Mouse (Mus musculus): ENCODE data around the gene Xylt2. TPM values are rescaled to one million over a fixed set of nuclear protein-coding genes. Genes with fewer than 3 reads are reported as not detected.

Xylt2 gene
- polyA plus RNA-seq, 1 experiment: 0.33 TPM

DNA sequence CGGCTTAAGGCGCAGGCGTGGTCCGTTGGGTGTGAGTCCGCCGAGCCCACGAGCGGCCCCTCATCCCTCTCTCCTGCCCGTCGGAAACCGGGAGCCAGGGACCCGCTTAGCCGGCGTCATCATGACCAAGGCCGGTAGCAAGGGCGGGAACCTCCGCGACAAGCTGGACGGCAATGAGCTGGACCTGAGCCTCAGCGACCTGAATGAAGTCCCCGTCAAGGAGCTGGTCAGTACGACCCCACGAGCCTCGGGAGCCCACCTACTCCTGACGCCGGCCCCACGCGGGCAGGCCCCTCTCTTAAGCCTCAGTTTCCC lies 47.5 kb downstream of the Xylt2 start:
- H3K4me1 ChIP-seq (ENCODE audit: control insufficient read depth): peaks cover 24% of the 10 kb centered on the region
- H3K4me3 ChIP-seq (replicated peaks): peak overlapping the region; percentile 73
- peaks cover 39% of the 10 kb centered on the region for H3K36me3 ChIP-seq (ENCODE audit: control insufficient read depth)
- H3K27me3 ChIP-seq (ENCODE audit: control insufficient read depth): no peaks in the 10 kb centered on the region
- H3K9me3 ChIP-seq (ENCODE audit: control insufficient read depth, low read length): no peaks in the 10 kb centered on the region
- no peak for TF ChIP-seq GATA1 (IDR thresholded peaks at IDR 0.05; ENCODE audit: low read length)
- TF ChIP-seq TAL1 (IDR thresholded peaks at IDR 0.05; ENCODE audit: low read length): no peak

DNA sequence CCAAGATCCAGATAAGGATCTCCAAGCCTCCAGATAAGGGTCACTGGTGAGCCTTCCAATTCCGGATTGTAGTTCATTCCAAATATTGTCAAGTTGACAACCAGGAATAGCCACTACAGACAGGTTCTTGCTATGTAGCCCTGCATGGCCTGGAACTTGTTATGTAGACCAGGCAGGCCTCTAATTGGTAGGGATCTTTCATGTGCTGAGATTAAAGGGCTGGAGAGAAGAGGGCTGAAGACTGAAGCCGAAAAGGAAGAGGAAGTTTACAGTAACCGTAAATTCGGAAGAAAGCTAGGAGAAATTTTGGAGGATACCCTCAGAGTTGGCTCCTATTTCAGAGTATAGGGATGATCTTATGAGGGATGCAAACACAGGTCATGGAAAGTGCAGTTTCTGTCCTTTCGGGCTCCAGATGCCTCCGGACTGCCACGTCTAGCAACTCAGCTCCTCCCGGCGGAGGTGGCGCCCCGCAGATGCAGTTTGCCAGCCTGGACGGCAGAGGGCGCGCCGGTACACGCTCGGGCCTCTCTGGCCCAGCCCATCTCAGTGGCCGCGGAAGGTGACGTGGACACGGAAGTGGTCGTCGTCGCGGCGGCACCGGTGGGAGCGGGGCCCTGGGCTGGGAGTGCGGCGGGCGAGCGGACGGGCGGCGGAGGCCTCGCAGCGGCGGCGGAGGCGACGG lies 48.0 kb downstream of the Xylt2 start, which contains the start of gene Lrrc59:
TSS of gene Lrrc59 (plus strand) at position 569 of the 685 bp plus-strand sequence.
- no peak for TF ChIP-seq GATA1 (IDR thresholded peaks at IDR 0.05; ENCODE audit: low read length)
- no peak for TF ChIP-seq TAL1 (IDR thresholded peaks at IDR 0.05; ENCODE audit: low read length)
- peak within 1 kb of the TSS; percentile 73 for H3K4me3 ChIP-seq (replicated peaks)
- H3K4me1 ChIP-seq (ENCODE audit: control insufficient read depth): peaks cover 24% of the 10 kb centered on the region
- peaks cover 34% of the 10 kb centered on the region for H3K36me3 ChIP-seq (ENCODE audit: control insufficient read depth)
- H3K27me3 ChIP-seq (ENCODE audit: control insufficient read depth): no peaks in the 10 kb centered on the region
- H3K9me3 ChIP-seq (ENCODE audit: control insufficient read depth, low read length): no peaks in the 10 kb centered on the region

DNA sequence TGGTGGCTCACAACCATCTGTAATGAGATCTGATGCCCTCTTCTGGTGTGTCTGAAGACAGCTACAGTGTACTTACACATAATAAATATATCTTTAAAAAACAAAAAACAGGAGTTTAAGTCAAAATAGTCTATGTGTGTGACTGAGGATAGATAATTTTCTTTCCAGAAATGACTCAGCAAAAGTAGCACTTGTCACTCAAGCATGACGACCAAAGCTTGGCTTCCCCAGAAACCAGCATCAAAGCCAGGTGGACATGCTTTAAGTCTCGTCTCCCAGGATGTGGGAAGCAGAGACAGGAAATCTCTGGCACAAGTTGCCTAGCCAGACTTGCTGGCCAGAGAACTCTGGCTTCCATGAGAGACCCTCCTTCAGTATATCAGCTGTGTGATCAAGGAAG lies 55.2 kb downstream of the Xylt2 start:
- Histone ChIP-seq H3K9me3 (ENCODE audit: control insufficient read depth, low read length) (no peaks in the 10 kb centered on the region), H3K27me3 (ENCODE audit: control insufficient read depth) (no peaks in the 10 kb centered on the region), H3K4me3 (replicated peaks) (no peak overlapping the region), H3K4me1 (ENCODE audit: control insufficient read depth) (peaks cover 10% of the 10 kb centered on the region), H3K36me3 (ENCODE audit: control insufficient read depth) (no peaks in the 10 kb centered on the region)
- no peak for TF ChIP-seq TAL1 (IDR thresholded peaks at IDR 0.05; ENCODE audit: low read length)
- no peak for TF ChIP-seq GATA1 (IDR thresholded peaks at IDR 0.05; ENCODE audit: low read length)

DNA sequence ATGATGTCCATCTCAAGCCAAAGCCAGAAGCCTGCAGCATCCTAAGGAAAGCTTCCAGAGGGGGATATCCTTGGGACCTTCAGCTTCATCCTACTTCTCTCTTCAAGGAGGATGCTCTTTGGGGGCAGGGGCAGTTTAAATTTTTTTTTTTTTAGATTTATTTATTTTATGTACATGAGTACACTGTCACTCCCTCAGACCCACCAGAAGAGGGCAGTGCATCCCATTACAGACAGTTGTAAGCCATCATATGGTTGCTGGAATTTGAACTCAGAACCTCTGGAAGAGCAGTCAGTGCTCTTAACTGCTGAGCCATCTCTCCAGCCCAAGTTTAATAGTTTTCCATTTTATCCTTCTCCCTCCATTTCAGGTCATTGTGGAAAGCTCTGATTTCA lies 55.9 kb downstream of the Xylt2 start:
- no peaks in the 10 kb centered on the region for H3K27me3 ChIP-seq (ENCODE audit: control insufficient read depth)
- H3K4me1 ChIP-seq (ENCODE audit: control insufficient read depth): peaks cover 10% of the 10 kb centered on the region
- no peaks in the 10 kb centered on the region for H3K36me3 ChIP-seq (ENCODE audit: control insufficient read depth)
- H3K4me3 ChIP-seq (replicated peaks): no peak overlapping the region
- no peaks in the 10 kb centered on the region for H3K9me3 ChIP-seq (ENCODE audit: control insufficient read depth, low read length)
- no peak for TF ChIP-seq GATA1 (IDR thresholded peaks at IDR 0.05; ENCODE audit: low read length)

DNA sequence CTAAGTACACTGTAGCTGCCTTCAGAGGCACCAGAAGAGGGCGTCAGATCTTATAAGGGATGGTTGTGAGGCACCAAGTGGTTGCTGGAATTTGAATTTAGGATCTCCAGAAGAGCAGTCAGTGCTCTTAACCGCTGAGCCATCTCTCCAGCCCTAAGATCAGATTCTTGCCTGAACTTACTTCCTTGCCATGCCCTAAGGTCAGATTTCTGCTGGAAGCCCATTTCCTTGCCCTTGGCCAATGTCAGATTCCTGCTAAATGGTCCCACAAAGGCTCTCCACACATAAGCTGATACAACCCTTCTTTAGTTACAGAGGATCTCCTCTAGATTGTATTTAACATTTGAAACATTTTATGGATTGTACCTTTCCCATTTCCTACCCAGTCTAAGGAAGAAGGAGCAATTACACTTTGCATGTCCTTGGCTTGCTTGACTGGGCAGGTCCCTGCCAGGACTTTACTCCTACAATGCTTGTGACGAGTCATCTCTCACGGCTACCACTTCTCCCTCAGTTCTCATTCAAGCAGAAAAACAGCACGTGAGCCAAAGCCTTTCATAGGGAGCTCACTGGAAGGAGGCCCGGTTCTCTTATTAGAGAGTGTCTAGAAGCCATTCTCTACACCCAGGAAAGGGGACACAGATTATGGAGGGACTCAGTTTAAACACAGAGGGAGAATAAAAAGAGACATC lies 56.4 kb downstream of the Xylt2 start:
- Histone ChIP-seq H3K4me1 (ENCODE audit: control insufficient read depth) (peaks cover 10% of the 10 kb centered on the region), H3K36me3 (ENCODE audit: control insufficient read depth) (no peaks in the 10 kb centered on the region), H3K27me3 (ENCODE audit: control insufficient read depth) (0 out of 2 replicates have a peak, but pooled peaks cover 3% of the 10 kb centered on the region), H3K4me3 (replicated peaks) (no peak overlapping the region), H3K9me3 (ENCODE audit: control insufficient read depth, low read length) (no peaks in the 10 kb centered on the region)
- TF ChIP-seq TAL1 (IDR thresholded peaks at IDR 0.05; ENCODE audit: low read length) (no peak), GATA1 (IDR thresholded peaks at IDR 0.05; ENCODE audit: low read length) (no peak)

DNA sequence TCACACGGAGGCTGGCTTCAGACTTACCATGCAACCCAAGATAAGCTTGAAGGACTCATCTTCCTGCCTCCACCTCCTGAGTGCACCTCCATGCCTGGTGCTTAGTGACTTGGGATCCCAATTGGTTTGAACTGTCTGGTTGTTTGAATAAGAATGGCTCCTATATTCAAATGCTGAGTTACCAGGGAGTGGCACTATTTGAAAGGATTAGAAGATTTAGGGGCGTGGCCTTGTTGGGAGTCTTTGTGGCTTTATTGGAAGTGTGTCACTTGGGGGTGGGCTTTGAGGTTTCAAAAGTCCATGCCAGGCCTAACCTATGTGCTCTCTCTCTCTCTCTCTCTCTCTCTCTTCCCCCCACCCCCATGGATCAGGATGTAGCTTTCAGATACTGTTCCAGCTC lies 59.7 kb downstream of the Xylt2 start:
- H3K4me1 ChIP-seq (ENCODE audit: control insufficient read depth): peaks cover 9% of the 10 kb centered on the region
- peaks cover 11% of the 10 kb centered on the region for H3K27me3 ChIP-seq (ENCODE audit: control insufficient read depth)
- no peaks in the 10 kb centered on the region for H3K9me3 ChIP-seq (ENCODE audit: control insufficient read depth, low read length)
- no peak for TF ChIP-seq GATA1 (IDR thresholded peaks at IDR 0.05; ENCODE audit: low read length)
- no peak for TF ChIP-seq TAL1 (IDR thresholded peaks at IDR 0.05; ENCODE audit: low read length)
- H3K4me3 ChIP-seq (replicated peaks): no peak overlapping the region
- H3K36me3 ChIP-seq (ENCODE audit: control insufficient read depth): no peaks in the 10 kb centered on the region

DNA sequence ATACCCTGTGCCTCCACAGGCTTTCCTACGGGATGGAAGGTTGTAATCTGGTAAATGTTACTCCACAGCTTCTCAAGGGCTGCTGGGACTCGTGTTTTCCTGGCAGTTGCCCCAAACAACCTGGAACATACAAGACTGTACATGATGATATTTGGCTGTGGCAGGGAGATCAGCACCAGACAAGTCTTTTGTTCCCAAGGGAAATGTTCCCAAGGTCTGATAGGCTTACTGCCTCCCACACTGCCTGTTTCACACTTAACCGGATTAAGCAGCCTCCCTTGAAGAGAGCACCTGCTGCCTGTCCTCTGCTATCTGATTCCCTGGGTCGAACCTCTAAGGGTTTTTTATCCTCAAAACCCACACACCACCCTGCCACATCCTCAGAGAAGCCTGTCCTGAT lies 61.8 kb downstream of the Xylt2 start:
- H3K4me1 ChIP-seq (ENCODE audit: control insufficient read depth): no peaks in the 10 kb centered on the region
- TF ChIP-seq TAL1 (IDR thresholded peaks at IDR 0.05; ENCODE audit: low read length) (no peak), GATA1 (IDR thresholded peaks at IDR 0.05; ENCODE audit: low read length) (no peak)

DNA sequence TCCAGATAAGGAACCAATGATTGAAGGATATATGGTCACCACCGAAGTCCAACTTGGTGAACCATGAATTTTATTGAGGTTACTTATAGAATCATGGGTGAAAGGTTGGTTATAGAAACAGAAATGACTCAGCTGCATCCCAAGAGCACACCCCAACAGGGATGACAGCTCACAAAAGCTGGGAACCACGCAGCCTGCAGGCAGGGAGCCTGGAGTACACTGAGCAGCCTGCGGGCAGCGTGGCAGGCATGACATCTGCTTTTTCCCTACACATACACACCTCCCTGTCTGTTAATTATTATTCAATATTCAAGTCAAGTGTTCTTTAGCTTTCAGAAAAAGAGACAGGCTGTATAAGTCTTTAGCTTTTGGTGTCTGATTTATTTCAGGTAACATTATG lies 62.7 kb downstream of the Xylt2 start:
- Histone ChIP-seq H3K4me3 (replicated peaks) (no peak overlapping the region), H3K27me3 (ENCODE audit: control insufficient read depth) (peaks cover 11% of the 10 kb centered on the region), H3K4me1 (ENCODE audit: control insufficient read depth) (no peaks in the 10 kb centered on the region), H3K36me3 (ENCODE audit: control insufficient read depth) (no peaks in the 10 kb centered on the region), H3K9me3 (ENCODE audit: control insufficient read depth, low read length) (no peaks in the 10 kb centered on the region)
- TF ChIP-seq GATA1 (IDR thresholded peaks at IDR 0.05; ENCODE audit: low read length) (no peak), TAL1 (IDR thresholded peaks at IDR 0.05; ENCODE audit: low read length) (no peak)

More for the DNA sequence above, 61.8 kb downstream of the Xylt2 start:
- H3K4me3 ChIP-seq (replicated peaks): no peak overlapping the region
- H3K36me3 ChIP-seq (ENCODE audit: control insufficient read depth): no peaks in the 10 kb centered on the region
- H3K9me3 ChIP-seq (ENCODE audit: control insufficient read depth, low read length): no peaks in the 10 kb centered on the region
- peaks cover 11% of the 10 kb centered on the region for H3K27me3 ChIP-seq (ENCODE audit: control insufficient read depth)

Other genes with a start within 250 kb of the Xylt2 start
- 10.3 and 14.4 TPM in 2 replicates for gene Cacna1g, start 203.3 kb downstream of the Xylt2 start, polyA plus RNA-seq (2012)
- not detected in 2 replicates for gene Spata20, start 191.3 kb downstream of the Xylt2 start, polyA plus RNA-seq (2012)
- gene Epn3, start 177.5 kb downstream of the Xylt2 start, polyA plus RNA-seq (2012): not detected in 2 replicates
- not detected in 2 replicates for gene Mycbpap, start 155.8 kb downstream of the Xylt2 start, polyA plus RNA-seq (2012)
- gene Rsad1, start 128.3 kb downstream of the Xylt2 start, polyA plus RNA-seq (2012): 0.02 TPM in 1 of 2 replicates, not detected in the other
- not detected in 2 replicates for gene Chad, start 112.5 kb downstream of the Xylt2 start, polyA plus RNA-seq (2012)
- 0.06 and 0.09 TPM in 2 replicates for gene Acsf2, start 75.6 kb downstream of the Xylt2 start, polyA plus RNA-seq (2012)
- gene Lrrc59, start 47.7 kb downstream of the Xylt2 start, polyA plus RNA-seq (2012): 4.9 and 6.1 TPM in 2 replicates
- 10.9 and 14.7 TPM in 2 replicates for gene Mrpl27, start 23.7 kb downstream of the Xylt2 start, polyA plus RNA-seq (2012)
- gene Eme1, start 23.6 kb downstream of the Xylt2 start, polyA plus RNA-seq (2012): 0.99 and 1.4 TPM in 2 replicates
- 0.02 TPM in 1 of 2 replicates, not detected in the other for gene Gm11541, start 27.0 kb upstream of the Xylt2 start, polyA plus RNA-seq (2012)
- 0.07 TPM in 1 of 2 replicates, not detected in the other for gene Cdc34b, start 64.3 kb upstream of the Xylt2 start, polyA plus RNA-seq (2012)
- not detected in 2 replicates for gene Tmem92, start 105.2 kb upstream of the Xylt2 start, polyA plus RNA-seq (2012)

Data from erythroblast, embryonic 14.5 days (primary cell).